Mouse (Mus musculus): ENCODE results near the gene Wdr75. TPM values are rescaled to one million over a fixed set of nuclear protein-coding genes. Genes with fewer than 3 reads are reported as not detected.

Wdr75 gene
- polyA plus RNA-seq, 1 experiment from 2014 or later: 22.0 TPM

Other genes starting within 250 kb of the Wdr75 start
- 0.15 and 0.63 TPM in 2 replicates for gene Gm5269, start 95.1 kb downstream of the Wdr75 start, polyA plus RNA-seq (2015; fragmentation: Nextera tagmentation; extraction: Ambion mirVana)
- gene Slc40a1, start 131.4 kb downstream of the Wdr75 start, polyA plus RNA-seq (2015; fragmentation: Nextera tagmentation; extraction: Ambion mirVana): 178 and 179 TPM in 2 replicates